Mouse (Mus musculus): ENCODE data around the gene Sh3bp4. TPM values are rescaled to one million over a fixed set of nuclear protein-coding genes. Genes with fewer than 3 reads are reported as not detected.
A peak's percentile ranks its signal among the peaks of the same experiment; 100 is the strongest.

The Sh3bp4 gene
- polyA plus RNA-seq, 1 experiment from 2014 or later: 22.6 TPM

DNA sequence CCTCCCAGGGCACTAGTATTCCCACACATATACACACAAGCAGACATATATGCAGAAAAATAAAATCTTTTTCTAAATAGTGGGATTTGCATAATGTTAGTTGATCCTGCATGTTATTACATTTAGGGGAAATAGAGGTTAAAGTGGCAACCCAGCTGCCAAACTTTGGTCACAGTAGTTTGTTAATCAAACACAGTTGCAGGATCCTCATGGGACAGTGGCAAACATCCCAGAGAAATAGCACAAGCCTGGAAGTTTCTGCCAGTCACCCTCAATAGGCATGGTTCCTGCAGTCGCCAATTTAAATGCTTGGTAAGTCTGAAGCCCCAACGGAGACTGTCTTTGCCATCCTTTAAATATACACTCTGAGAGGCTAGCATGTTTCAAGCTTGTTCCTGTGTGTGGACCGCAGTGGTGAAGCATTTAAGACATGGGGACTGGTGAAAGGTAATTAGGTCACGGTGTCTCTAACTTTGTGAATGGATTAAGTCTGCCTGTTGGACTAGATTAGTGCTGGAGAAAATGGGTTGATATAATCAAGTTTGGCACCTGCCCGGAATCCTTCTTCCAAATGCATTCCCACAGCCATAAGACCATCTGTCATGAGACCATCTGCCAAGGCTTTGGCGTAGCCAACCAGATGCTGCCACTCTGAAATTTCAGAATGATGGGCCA lies 114.0 kb downstream of the Sh3bp4 start:
- ATAC-seq (replicated peaks; ENCODE audit: low FRiP score, low TSS enrichment, low read depth): no peak
- 0 out of 2 replicates have a peak, but pooled peaks cover 5% of the 10 kb centered on the region for H3K4me1 ChIP-seq (replicated peaks; ENCODE audit: control insufficient read depth, insufficient read depth, low read length)
- no peak overlapping the region for H3K4me2 ChIP-seq (ENCODE audit: low read length)
- H3K27me3 ChIP-seq (replicated peaks; ENCODE audit: control insufficient read depth, insufficient read depth, low read length): no peaks in the 10 kb centered on the region
- WGBS: 86% methylated on average over 6 of the region's 6 CpGs
- H3K27ac ChIP-seq (ENCODE audit: low read depth): no peak overlapping the region; the same call in 1 of the 2 replicates
- H3K4me3 ChIP-seq (ENCODE audit: low read depth, low read length): no peak overlapping the region
- H3K9ac ChIP-seq (ENCODE audit: low read length): no peak overlapping the region
- H3K36me3 ChIP-seq (ENCODE audit: control insufficient read depth, insufficient read depth, low read length): no peaks in the 10 kb centered on the region
- H3K9me3 ChIP-seq (ENCODE audit: control insufficient read depth, low read length): no peaks in the 10 kb centered on the region
- DNase-seq (ENCODE audit: low spot score): no peak

DNA sequence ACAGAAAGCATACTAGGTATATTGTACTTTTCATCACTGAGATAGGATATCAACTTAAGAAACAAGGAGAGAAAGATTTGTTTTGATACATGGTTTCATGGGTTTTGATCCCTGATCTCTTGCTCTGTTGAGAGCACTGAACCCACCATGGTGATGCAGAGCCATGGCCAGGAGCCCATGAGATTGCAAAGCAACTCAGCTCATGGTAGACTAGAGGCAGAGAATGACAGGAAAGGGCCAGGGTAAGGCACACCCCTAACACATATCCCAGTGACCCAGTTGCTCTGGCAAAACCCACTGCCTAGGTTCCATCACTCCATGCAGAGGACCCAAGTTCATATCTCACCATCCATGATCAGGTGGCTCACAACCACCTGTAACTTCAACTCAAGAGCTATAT lies 114.6 kb downstream of the Sh3bp4 start:
- H3K4me2 ChIP-seq (ENCODE audit: low read length): no peak overlapping the region
- ATAC-seq (replicated peaks; ENCODE audit: low FRiP score, low TSS enrichment, low read depth) (no peak), DNase-seq (ENCODE audit: low spot score) (no peak)
- H3K9me3 ChIP-seq (ENCODE audit: control insufficient read depth, low read length): no peaks in the 10 kb centered on the region
- H3K27ac ChIP-seq (ENCODE audit: low read depth): no peak overlapping the region
- no peaks in the 10 kb centered on the region for H3K27me3 ChIP-seq (replicated peaks; ENCODE audit: control insufficient read depth, insufficient read depth, low read length)
- H3K4me3 ChIP-seq (ENCODE audit: low read depth, low read length): no peak overlapping the region
- H3K4me1 ChIP-seq (replicated peaks; ENCODE audit: control insufficient read depth, insufficient read depth, low read length): 0 out of 2 replicates have a peak, but pooled peaks cover 5% of the 10 kb centered on the region
- H3K36me3 ChIP-seq (ENCODE audit: control insufficient read depth, insufficient read depth, low read length): no peaks in the 10 kb centered on the region
- H3K9ac ChIP-seq (ENCODE audit: low read length): no peak overlapping the region

DNA sequence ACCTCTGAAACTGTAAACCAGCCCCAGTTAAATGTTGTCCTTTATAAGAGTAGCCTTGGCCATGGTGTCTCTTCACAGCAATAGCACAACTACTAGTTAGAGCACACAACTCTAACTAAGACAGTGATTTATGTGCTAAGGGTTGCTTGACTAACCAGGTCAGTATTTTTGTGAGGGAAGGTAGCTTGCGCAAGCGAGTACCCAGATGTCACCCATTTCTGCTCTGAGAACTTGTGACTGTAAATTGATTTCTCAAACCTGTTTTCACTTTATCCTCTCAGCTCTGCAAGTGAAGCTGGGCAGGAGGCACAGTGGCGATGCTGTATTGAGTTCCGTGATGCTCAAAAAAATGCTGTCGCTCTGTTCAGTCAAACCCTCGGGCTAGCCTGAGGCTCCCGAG lies 117.2 kb downstream of the Sh3bp4 start:
- Histone ChIP-seq H3K27me3 (replicated peaks; ENCODE audit: control insufficient read depth, insufficient read depth, low read length) (no peaks in the 10 kb centered on the region), H3K27ac (ENCODE audit: low read depth) (no peak overlapping the region), H3K9me3 (ENCODE audit: control insufficient read depth, low read length) (no peaks in the 10 kb centered on the region), H3K4me1 (replicated peaks; ENCODE audit: control insufficient read depth, insufficient read depth, low read length) (peaks cover 8% of the 10 kb centered on the region; the same call in 1 of the 2 replicates), H3K4me3 (ENCODE audit: low read depth, low read length) (no peak overlapping the region), H3K4me2 (ENCODE audit: low read length) (no peak overlapping the region), H3K9ac (ENCODE audit: low read length) (no peak overlapping the region), H3K36me3 (ENCODE audit: control insufficient read depth, insufficient read depth, low read length) (no peaks in the 10 kb centered on the region)
- ATAC-seq (replicated peaks; ENCODE audit: low FRiP score, low TSS enrichment, low read depth): no peak
- no peak for DNase-seq (ENCODE audit: low spot score)
- 90% methylated on average over 7 of the region's 7 CpGs for WGBS

DNA sequence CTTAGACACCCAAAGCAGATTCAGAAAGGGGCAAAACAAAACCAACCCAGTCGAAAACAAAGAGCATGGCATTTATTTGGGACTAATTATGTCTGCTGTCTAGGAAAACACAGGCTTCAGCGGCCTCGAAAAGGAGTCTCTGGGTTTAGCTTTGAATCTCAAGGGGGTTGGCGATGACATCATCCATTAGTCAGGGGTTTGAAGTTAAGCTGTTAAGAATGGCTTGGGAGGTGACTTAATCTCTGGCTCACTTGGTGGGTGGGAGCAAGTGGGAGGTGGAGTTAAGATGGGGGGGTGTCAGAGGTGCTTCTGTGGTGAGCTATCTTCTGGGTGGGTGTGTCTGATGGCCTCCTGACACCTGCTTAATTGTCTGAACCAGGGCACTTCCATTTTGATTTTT lies 117.9 kb downstream of the Sh3bp4 start:
- ATAC-seq (replicated peaks; ENCODE audit: low FRiP score, low TSS enrichment, low read depth): no peak
- Histone ChIP-seq H3K4me3 (ENCODE audit: low read depth, low read length) (no peak overlapping the region), H3K9me3 (ENCODE audit: control insufficient read depth, low read length) (no peaks in the 10 kb centered on the region), H3K4me1 (replicated peaks; ENCODE audit: control insufficient read depth, insufficient read depth, low read length) (peaks cover 8% of the 10 kb centered on the region; the same call in 1 of the 2 replicates), H3K27me3 (replicated peaks; ENCODE audit: control insufficient read depth, insufficient read depth, low read length) (no peaks in the 10 kb centered on the region), H3K9ac (ENCODE audit: low read length) (no peak overlapping the region), H3K4me2 (ENCODE audit: low read length) (no peak overlapping the region), H3K36me3 (ENCODE audit: control insufficient read depth, insufficient read depth, low read length) (no peaks in the 10 kb centered on the region), H3K27ac (ENCODE audit: low read depth) (no peak overlapping the region)
- WGBS: 65% methylated on average over 4 of the region's 4 CpGs
- DNase-seq (ENCODE audit: low spot score): no peak

DNA sequence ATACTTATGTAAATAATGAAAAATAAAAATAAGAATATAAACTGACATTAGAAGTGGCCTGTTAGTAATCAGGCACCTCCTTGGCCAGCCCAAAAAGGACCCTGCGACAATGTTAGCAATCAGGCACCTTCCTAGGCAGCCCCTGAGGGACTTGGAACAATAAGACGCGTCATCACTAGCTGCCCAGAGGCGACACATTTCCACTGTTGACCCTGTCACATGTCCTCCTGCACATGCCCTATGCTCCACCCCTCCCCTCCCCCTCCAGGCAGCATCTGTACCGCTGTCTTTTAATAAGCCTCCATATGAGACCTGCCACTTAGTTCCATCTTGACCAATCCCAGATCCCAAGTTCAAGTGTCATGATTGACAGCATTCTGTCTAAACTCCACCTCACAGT lies 119.0 kb downstream of the Sh3bp4 start:
- WGBS: 81% methylated on average over 5 of the region's 5 CpGs
- Histone ChIP-seq H3K4me1 (replicated peaks; ENCODE audit: control insufficient read depth, insufficient read depth, low read length) (peaks cover 3% of the 10 kb centered on the region; the same call in 1 of the 2 replicates), H3K4me3 (ENCODE audit: low read depth, low read length) (no peak overlapping the region), H3K27me3 (replicated peaks; ENCODE audit: control insufficient read depth, insufficient read depth, low read length) (no peaks in the 10 kb centered on the region), H3K36me3 (ENCODE audit: control insufficient read depth, insufficient read depth, low read length) (no peaks in the 10 kb centered on the region), H3K4me2 (ENCODE audit: low read length) (no peak overlapping the region), H3K9ac (ENCODE audit: low read length) (no peak overlapping the region), H3K9me3 (ENCODE audit: control insufficient read depth, low read length) (no peaks in the 10 kb centered on the region), H3K27ac (ENCODE audit: low read depth) (no peak overlapping the region)
- no peak for DNase-seq (ENCODE audit: low spot score)
- no peak for ATAC-seq (replicated peaks; ENCODE audit: low FRiP score, low TSS enrichment, low read depth)

DNA sequence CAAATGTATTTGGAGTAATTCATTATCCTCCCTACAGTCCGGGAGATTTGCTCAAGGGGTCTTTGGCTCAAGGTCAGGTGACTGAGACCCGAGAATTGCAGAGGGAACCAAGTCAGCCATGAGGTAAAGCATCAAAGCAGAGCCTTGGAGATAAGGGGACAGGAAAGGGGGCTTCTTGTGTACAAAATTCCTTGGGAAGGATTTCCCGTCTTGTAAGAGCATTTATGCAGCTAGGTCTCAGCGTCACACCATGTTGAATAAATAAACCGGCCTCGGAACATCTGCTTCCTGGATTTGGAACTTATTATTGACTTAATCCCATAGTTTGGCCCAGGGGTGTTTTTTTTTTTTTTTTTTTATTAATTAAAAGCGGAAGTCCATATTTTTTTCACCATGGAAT lies 120.4 kb downstream of the Sh3bp4 start:
- no peak for DNase-seq (ENCODE audit: low spot score)
- Histone ChIP-seq H3K4me2 (ENCODE audit: low read length) (no peak overlapping the region), H3K4me1 (replicated peaks; ENCODE audit: control insufficient read depth, insufficient read depth, low read length) (peaks cover 3% of the 10 kb centered on the region; the same call in 1 of the 2 replicates), H3K9me3 (ENCODE audit: control insufficient read depth, low read length) (no peaks in the 10 kb centered on the region), H3K4me3 (ENCODE audit: low read depth, low read length) (no peak overlapping the region), H3K9ac (ENCODE audit: low read length) (no peak overlapping the region), H3K27ac (ENCODE audit: low read depth) (peak overlapping the region; percentile 51; the same call in 1 of the 2 replicates), H3K27me3 (replicated peaks; ENCODE audit: control insufficient read depth, insufficient read depth, low read length) (no peaks in the 10 kb centered on the region), H3K36me3 (ENCODE audit: control insufficient read depth, insufficient read depth, low read length) (no peaks in the 10 kb centered on the region)
- no peak for ATAC-seq (replicated peaks; ENCODE audit: low FRiP score, low TSS enrichment, low read depth)
- 28% methylated on average over 7 of the region's 7 CpGs for WGBS

DNA sequence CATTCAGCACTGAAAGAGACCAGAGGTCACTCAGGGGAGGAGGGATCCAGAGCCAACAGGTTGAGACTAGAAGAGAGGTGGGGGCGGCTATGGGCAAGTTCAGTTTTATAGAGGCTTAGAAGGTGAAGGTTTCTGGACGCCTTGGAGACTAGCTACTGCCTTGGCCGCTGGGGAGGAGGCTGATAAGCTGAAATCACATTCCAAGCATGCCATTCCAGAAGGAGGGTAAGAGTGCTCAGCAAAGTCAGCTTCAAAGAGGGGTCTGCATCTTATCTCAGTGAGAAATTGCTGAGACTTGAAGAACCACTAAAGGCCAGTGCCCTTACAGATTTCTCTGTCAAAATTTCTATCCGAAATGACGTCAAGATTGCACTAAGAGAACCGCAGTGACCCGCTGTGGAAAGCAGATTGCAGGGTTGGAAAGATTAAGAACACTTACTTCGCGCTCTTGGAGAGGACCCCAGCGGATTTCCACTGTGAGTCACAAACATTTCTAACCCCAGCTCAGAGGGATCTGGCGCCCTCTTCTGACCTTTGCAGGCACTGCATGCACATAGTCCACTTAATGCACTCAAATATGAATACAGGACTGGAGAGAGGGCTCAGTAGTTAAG lies 121.0 kb downstream of the Sh3bp4 start:
- ATAC-seq (replicated peaks; ENCODE audit: low FRiP score, low TSS enrichment, low read depth): peak; percentile 53
- Histone ChIP-seq H3K27ac (ENCODE audit: low read depth) (peak overlapping the region; percentile 44), H3K9me3 (ENCODE audit: control insufficient read depth, low read length) (no peaks in the 10 kb centered on the region), H3K36me3 (ENCODE audit: control insufficient read depth, insufficient read depth, low read length) (no peaks in the 10 kb centered on the region), H3K4me1 (replicated peaks; ENCODE audit: control insufficient read depth, insufficient read depth, low read length) (peaks cover 3% of the 10 kb centered on the region; the same call in 1 of the 2 replicates), H3K4me3 (ENCODE audit: low read depth, low read length) (no peak overlapping the region), H3K9ac (ENCODE audit: low read length) (no peak overlapping the region), H3K4me2 (ENCODE audit: low read length) (no peak overlapping the region), H3K27me3 (replicated peaks; ENCODE audit: control insufficient read depth, insufficient read depth, low read length) (no peaks in the 10 kb centered on the region)
- DNase-seq (ENCODE audit: low spot score): peak; percentile 88
- 9% methylated on average over 11 of the region's 11 CpGs for WGBS

DNA sequence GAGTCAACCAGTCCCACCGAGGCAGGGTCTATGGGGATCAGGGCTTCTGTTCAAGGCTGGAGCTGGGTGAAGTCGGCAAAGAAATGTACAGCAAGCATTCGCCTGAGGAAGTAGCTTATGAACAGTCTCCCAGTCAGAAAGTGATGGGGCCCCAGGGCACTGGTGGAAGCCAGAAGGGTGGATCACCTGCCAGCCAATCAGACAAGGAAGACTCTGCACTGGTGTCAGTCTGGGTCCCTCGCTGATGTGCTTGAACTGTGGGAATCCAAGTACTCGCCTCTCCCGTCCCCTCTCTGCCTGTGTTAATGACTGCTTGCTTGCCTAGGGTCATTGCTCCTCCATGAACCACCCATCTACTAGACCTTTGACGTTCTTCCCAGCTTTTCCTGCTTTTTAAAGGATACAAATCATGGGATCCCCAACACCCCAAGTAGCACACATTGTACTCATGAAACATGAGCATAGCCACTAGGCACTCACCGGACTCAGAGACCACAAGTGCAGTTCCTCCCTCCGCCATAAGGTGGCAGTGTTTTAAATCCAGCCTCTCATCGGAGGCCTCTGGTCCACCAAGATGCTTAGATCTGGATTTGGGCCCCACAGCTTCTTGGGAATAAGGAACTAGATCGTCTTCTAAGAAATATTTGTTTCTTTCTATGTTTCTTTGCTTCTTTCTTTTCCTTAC lies 122.5 kb downstream of the Sh3bp4 start:
- Histone ChIP-seq H3K36me3 (ENCODE audit: control insufficient read depth, insufficient read depth, low read length) (no peaks in the 10 kb centered on the region), H3K9ac (ENCODE audit: low read length) (no peak overlapping the region), H3K27ac (ENCODE audit: low read depth) (no peak overlapping the region), H3K4me1 (replicated peaks; ENCODE audit: control insufficient read depth, insufficient read depth, low read length) (peaks cover 3% of the 10 kb centered on the region; the same call in 1 of the 2 replicates), H3K9me3 (ENCODE audit: control insufficient read depth, low read length) (no peaks in the 10 kb centered on the region), H3K4me3 (ENCODE audit: low read depth, low read length) (no peak overlapping the region), H3K4me2 (ENCODE audit: low read length) (no peak overlapping the region), H3K27me3 (replicated peaks; ENCODE audit: control insufficient read depth, insufficient read depth, low read length) (no peaks in the 10 kb centered on the region)
- 77% methylated on average over 11 of the region's 11 CpGs for WGBS
- DNase-seq (ENCODE audit: low spot score) (peak; percentile 64), ATAC-seq (replicated peaks; ENCODE audit: low FRiP score, low TSS enrichment, low read depth) (no peak)
